Mouse (Mus musculus) CH12.LX (cell line): ENCODE data around the gene Nup54. TPM values are rescaled to one million over a fixed set of nuclear protein-coding genes. Genes with fewer than 3 reads are reported as not detected.

Source experiments
- DNase-seq: peaks from one replicate; pipeline ENCODE4 v3.0.0-alpha.2; 2013; ENCODE audit errors: extremely low read depth
- H3K27ac ChIP-seq: 2 replicates; pipeline ENCODE4 v1.5.1; 2012; ENCODE audit warnings: low read depth, mild to moderate bottlenecking, control low read depth, moderate library complexity; ENCODE audit not compliant: insufficient read depth
- H3K27me3 ChIP-seq: replicated peaks from 2 replicates; pipeline ENCODE3; 2012; ENCODE audit warnings: inconsistent platforms
- H3K36me3 ChIP-seq, 2 experiments: replicated peaks in 1 of 2; 2 replicates each; pipeline versions ENCODE3 to v1.6.1; 2012; ENCODE audit warnings: inconsistent platforms in 1 of 2, low read length in 1 of 2, mild to moderate bottlenecking in 1 of 2, mixed read lengths in 1 of 2, moderate library complexity in 1 of 2; ENCODE audit not compliant: control insufficient read depth in 1 of 2, insufficient read depth in 1 of 2
- H3K4me1 ChIP-seq, 2 experiments: 2 replicates each; pipeline ENCODE4 v1.6.1; 2012; ENCODE audit warnings: inconsistent platforms in 1 of 2, moderate library complexity in 1 of 2; ENCODE audit not compliant: insufficient read depth in 2 of 2, control insufficient read depth in 1 of 2
- H3K4me2 ChIP-seq: 2 replicates; pipeline ENCODE4 v1.6.1; 2012; ENCODE audit warnings: low read depth, mild to moderate bottlenecking, control low read depth; ENCODE audit not compliant: poor library complexity, insufficient read depth, severe bottlenecking
- H3K4me3 ChIP-seq, 3 experiments: fragments of 150-350 bp in 1 of 3; sonication (generic) in 1 of 3; replicated peaks in 1 of 3; 2 replicates each; pipeline versions ENCODE3 to v1.5.1; 2011 to 2012; ENCODE audit warnings: low read depth in 2 of 3, low read length in 2 of 3, mild to moderate bottlenecking in 2 of 3, moderate library complexity in 2 of 3, control low read depth in 1 of 3, improper control_type of control experiment in 1 of 3, inconsistent platforms in 1 of 3, mixed read lengths in 1 of 3; ENCODE audit not compliant: poor library complexity in 1 of 3
- H3K79me2 ChIP-seq: replicated peaks from 2 replicates; pipeline ENCODE4 v1.6.1; 2012; ENCODE audit warnings: mild to moderate bottlenecking, moderate library complexity; ENCODE audit not compliant: control insufficient read depth, poor library complexity, insufficient read depth, severe bottlenecking; ENCODE audit errors: extremely low read depth
- H3K9ac ChIP-seq: 2 replicates; pipeline ENCODE4 v1.6.1; 2012; ENCODE audit warnings: low read depth, mild to moderate bottlenecking, control low read depth, moderate library complexity; ENCODE audit not compliant: insufficient read depth
- H3K9me3 ChIP-seq: replicated peaks from 2 replicates; pipeline ENCODE3; 2012; ENCODE audit warnings: low read length, inconsistent platforms, mixed read lengths
- BHLHE40 ChIP-seq: IDR thresholded peaks from 2 replicates; pipeline ENCODE4 v1.6.1; 2011; ENCODE audit warnings: mild to moderate bottlenecking, low read depth, low read length, improper control_type of control experiment
- CHD2 ChIP-seq: IDR thresholded peaks from 2 replicates; pipeline ENCODE4 v1.6.1; 2011; ENCODE audit warnings: low read length, improper control_type of control experiment
- CTCF ChIP-seq, 2 experiments: IDR thresholded peaks in 1 of 2; conservative IDR thresholded peaks in 1 of 2; 2 replicates each; pipeline ENCODE4 v1.5.1; 2011 to 2012; ENCODE audit warnings: low read depth in 2 of 2, low read length in 2 of 2, improper control_type of control experiment in 1 of 2, inconsistent platforms in 1 of 2, mild to moderate bottlenecking in 1 of 2, moderate library complexity in 1 of 2
- EP300 ChIP-seq: IDR thresholded peaks from 2 replicates; pipeline ENCODE4 v1.6.1; 2011; ENCODE audit warnings: low read length, improper control_type of control experiment
- GABPA ChIP-seq: IDR thresholded peaks from 2 replicates; pipeline ENCODE4 v1.6.1; 2012; ENCODE audit warnings: low read depth, low read length, improper control_type of control experiment, inconsistent platforms; ENCODE audit not compliant: insufficient replicate concordance
- MAX ChIP-seq: IDR thresholded peaks from 2 replicates; pipeline ENCODE4 v1.6.1; 2011; ENCODE audit warnings: low read length, improper control_type of control experiment
- MYC ChIP-seq: IDR thresholded peaks from 2 replicates; pipeline ENCODE4 v1.6.1; 2011; ENCODE audit warnings: low read depth, mild to moderate bottlenecking, improper control_type of control experiment, low read length
- RAD21 ChIP-seq: IDR thresholded peaks from 2 replicates; pipeline ENCODE4 v1.6.1; 2011; ENCODE audit warnings: low read depth, mild to moderate bottlenecking, low read length, improper control_type of control experiment, moderate library complexity
- SIN3A ChIP-seq: IDR thresholded peaks from 2 replicates; pipeline ENCODE4 v1.6.1; 2012; ENCODE audit warnings: low read length, improper control_type of control experiment, inconsistent platforms
- SMC3 ChIP-seq: IDR thresholded peaks from 2 replicates; pipeline ENCODE4 v1.6.1; 2011; ENCODE audit warnings: low read depth, low read length, improper control_type of control experiment
- TBP ChIP-seq: conservative IDR thresholded peaks from 2 replicates; pipeline ENCODE4 v1.6.1; 2011; ENCODE audit warnings: low read depth, low read length, improper control_type of control experiment
- TCF12 ChIP-seq: IDR thresholded peaks from 2 replicates; pipeline ENCODE4 v1.6.1; 2014; ENCODE audit warnings: low read depth, mild to moderate bottlenecking, inconsistent platforms, low read length, improper control_type of control experiment
- ZC3H11A ChIP-seq: IDR thresholded peaks from 2 replicates; pipeline ENCODE4 v1.6.1; 2012; ENCODE audit warnings: low read depth, mild to moderate bottlenecking, inconsistent platforms, low read length, improper control_type of control experiment
- ZMIZ1 ChIP-seq: IDR thresholded peaks from 2 replicates; pipeline ENCODE4 v1.6.1; 2012; ENCODE audit warnings: low read depth, mild to moderate bottlenecking, inconsistent platforms, low read length, improper control_type of control experiment
- dilution Hi-C: fragments of 300-500 bp; cut with MboI; formaldehyde crosslinking; loops from 2 replicates; pipeline ENCODE4 v1.14.3; 2020; ENCODE audit warnings: low sequenced_read_pairs; ENCODE audit not compliant: extremely low pct_unique_long_range_greater_than_20kb, extremely low pct_ligation_motif_present
- in situ Hi-C: fragments of 300-500 bp; cut with MboI; formaldehyde crosslinking; loops from 3 replicates; pipeline ENCODE4 v1.14.3; 2019; ENCODE audit warnings: low sequenced_read_pairs, low pct_ligation_motif_present, low pct_unique_long_range_greater_than_20kb, mixed read lengths
- polyA plus RNA-seq: library from polyadenylated mRNA; unstranded; fragments of >175 nt; gene quantifications from 2 replicates; pipeline ENCODE4 v1.2.1, GENCODE M21; 2012; ENCODE audit warnings: low read depth; ENCODE audit not compliant: insufficient read length
- total RNA-seq, 2 experiments: library from RNA; depleted of rRNA; stranded (reverse); fragments of 300-350 nt in 1 of 2; fragments of >200 nt in 1 of 2; gene quantifications; 2 replicates each; pipeline ENCODE4 v1.2.3; 2012 to 2014

Nup54 gene
- total and polyA plus RNA-seq, 3 experiments: 41.9 to 90.5 (median 72.5) TPM

- Histone ChIP-seq H3K4me3 (no peak overlapping the region), H3K9me3 (no peaks in the 10 kb centered on the region), H3K79me2 (no peaks in the 10 kb centered on the region), H3K27ac (no peak overlapping the region), H3K27me3 (no peaks in the 10 kb centered on the region), H3K4me1 (peaks cover 6 to 9% of the 10 kb centered on the region in 2 experiments), H3K4me2 (no peak overlapping the region), H3K9ac (no peak overlapping the region), H3K36me3 (no peaks in the 10 kb centered on the region)
- no peak for TF ChIP-seq TBP
- no peak for TF ChIP-seq EP300
- no peak for TF ChIP-seq CHD2
- dilution Hi-C loops (no loop called here), in situ Hi-C loops (no loop called here)
- no peak for DNase-seq
These were observed 52.7 kb downstream of the Nup54 start for GRCm38 (mm10) chr5:92382349-92382679.

GRCm38 (mm10) chr5:92381550-92382348 is 53.3 kb downstream of the Nup54 start:
- peak; percentile 83 for DNase-seq
- no peak overlapping the region for H3K27ac ChIP-seq
- no peak overlapping the region for H3K9ac ChIP-seq
- in situ Hi-C loops: no loop called here
- H3K79me2 ChIP-seq: no peaks in the 10 kb centered on the region
- dilution Hi-C loops: no loop called here
- H3K4me1 ChIP-seq: peaks cover 6% of the 10 kb centered on the region in 2 experiments; a peak in 3 of 4 replicates
- TF ChIP-seq GABPA (no peak), SIN3A (no peak), TCF12 (no peak), ZC3H11A (peak; percentile 86), BHLHE40 (peak; percentile 99), ZMIZ1 (no peak), SMC3 (peak; percentile 97), MAX (peak; percentile 94), CTCF (conservative IDR thresholded peaks at IDR 0.05 in 1 of 2, IDR thresholded peaks at IDR 0.05 in 1 of 2; ENCODE audit: low read depth in 2 of 2, low read length in 2 of 2) (peak; percentile 62 to 96), MYC (peak; percentile 99), RAD21 (peak; percentile 94)
- H3K36me3 ChIP-seq: no peaks in the 10 kb centered on the region
- no peaks in the 10 kb centered on the region for H3K9me3 ChIP-seq
- no peak overlapping the region; the same call in 1 of the 2 replicates for H3K4me2 ChIP-seq
- H3K4me3 ChIP-seq: no peak overlapping the region
- H3K27me3 ChIP-seq: no peaks in the 10 kb centered on the region
